Mouse (Mus musculus): Measurements from ENCODE around the gene Banp. TPM values are rescaled to one million over a fixed set of nuclear protein-coding genes. Genes with fewer than 3 reads are reported as not detected.

The Banp gene
- polyA plus RNA-seq, 1 experiment from 2014 or later: 64.6 TPM

- peak overlapping the region; percentile 55; the same call in 1 of the 2 replicates for H3K27ac ChIP-seq (replicated peaks)
- H3K4me3 ChIP-seq: no peak overlapping the region
- peaks cover 21% of the 10 kb centered on the region for H3K27me3 ChIP-seq (ENCODE audit: low read depth, poor library complexity, severe bottlenecking)
- H3K4me1 ChIP-seq: peaks cover 48% of the 10 kb centered on the region
- DNase-seq (ENCODE audit: low spot score): no peak
- H3K9me3 ChIP-seq (replicated peaks): no peaks in the 10 kb centered on the region
- WGBS: 91% methylated on average over 6 of the region's 6 CpGs
- no peaks in the 10 kb centered on the region for H3K36me3 ChIP-seq
These were observed 38.1 kb upstream of the Banp start for GRCm38 (mm10) chr8:121911400-121911799.

DNA sequence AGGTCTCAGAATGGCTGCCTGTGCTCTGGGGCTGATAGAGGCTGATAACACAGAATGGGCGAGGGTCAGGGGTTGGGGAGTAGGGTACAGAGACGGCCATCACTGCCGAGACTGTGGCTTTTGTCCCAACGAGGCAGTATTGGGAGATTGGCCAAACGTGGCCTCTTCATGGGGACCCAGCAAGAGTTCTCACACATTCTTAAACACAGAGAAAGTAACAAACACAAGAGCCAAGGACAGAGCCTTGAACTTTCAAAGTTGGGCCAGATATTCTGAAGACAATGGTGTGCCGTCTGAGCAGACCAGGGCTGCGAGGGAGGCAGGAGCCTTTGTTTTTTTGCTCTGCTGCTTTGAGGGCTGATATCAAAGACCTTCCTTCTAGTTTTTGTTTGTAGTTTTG is 37.6 kb upstream of the Banp start:
- 82% methylated on average over 7 of the region's 7 CpGs for WGBS
- DNase-seq (ENCODE audit: low spot score): no peak
- H3K27ac ChIP-seq (replicated peaks): peak overlapping the region; percentile 55; the same call in 1 of the 2 replicates
- no peaks in the 10 kb centered on the region for H3K9me3 ChIP-seq (replicated peaks)
- H3K4me3 ChIP-seq: no peak overlapping the region
- H3K36me3 ChIP-seq: no peaks in the 10 kb centered on the region
- peaks cover 42% of the 10 kb centered on the region for H3K4me1 ChIP-seq
- H3K27me3 ChIP-seq (ENCODE audit: low read depth, poor library complexity, severe bottlenecking): peaks cover 21% of the 10 kb centered on the region

DNA sequence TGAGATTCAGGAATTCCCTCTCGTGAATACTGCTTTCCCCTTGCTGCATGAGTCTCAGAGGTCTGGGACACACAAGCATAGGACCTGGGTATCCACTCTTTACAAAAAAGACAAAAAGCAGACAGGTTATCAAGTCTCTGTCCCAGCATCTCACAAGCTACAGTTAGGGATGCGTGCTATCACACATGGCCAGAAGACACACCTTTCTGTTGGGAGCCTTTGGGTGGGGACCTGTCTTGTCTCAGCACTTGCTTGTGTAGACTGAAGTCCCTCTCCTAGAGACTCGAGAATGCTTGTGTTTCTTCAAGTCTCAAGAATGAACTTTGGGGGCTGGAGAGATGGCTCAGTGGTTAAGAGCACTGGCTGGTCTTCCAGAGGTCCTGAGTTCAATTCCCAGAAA is 36.7 kb upstream of the Banp start:
- H3K27me3 ChIP-seq (ENCODE audit: low read depth, poor library complexity, severe bottlenecking): peaks cover 20% of the 10 kb centered on the region
- no peak for DNase-seq (ENCODE audit: low spot score)
- no peak overlapping the region for H3K27ac ChIP-seq (replicated peaks)
- peaks cover 36% of the 10 kb centered on the region for H3K4me1 ChIP-seq
- H3K9me3 ChIP-seq (replicated peaks): no peaks in the 10 kb centered on the region
- H3K4me3 ChIP-seq: no peak overlapping the region
- WGBS: 73% methylated on average over 3 of the region's 3 CpGs
- no peaks in the 10 kb centered on the region for H3K36me3 ChIP-seq

- DNase-seq (ENCODE audit: low spot score): no peak
- H3K9me3 ChIP-seq (replicated peaks): no peaks in the 10 kb centered on the region
- H3K4me3 ChIP-seq: no peak overlapping the region
- WGBS: 83% methylated on average over 8 of the region's 8 CpGs
- H3K27me3 ChIP-seq (ENCODE audit: low read depth, poor library complexity, severe bottlenecking): peaks cover 14% of the 10 kb centered on the region
- no peaks in the 10 kb centered on the region for H3K36me3 ChIP-seq
- no peak overlapping the region for H3K27ac ChIP-seq (replicated peaks)
- H3K4me1 ChIP-seq: peaks cover 30% of the 10 kb centered on the region
These were observed 36.2 kb upstream of the Banp start for GRCm38 (mm10) chr8:121913378-121913777.

DNA sequence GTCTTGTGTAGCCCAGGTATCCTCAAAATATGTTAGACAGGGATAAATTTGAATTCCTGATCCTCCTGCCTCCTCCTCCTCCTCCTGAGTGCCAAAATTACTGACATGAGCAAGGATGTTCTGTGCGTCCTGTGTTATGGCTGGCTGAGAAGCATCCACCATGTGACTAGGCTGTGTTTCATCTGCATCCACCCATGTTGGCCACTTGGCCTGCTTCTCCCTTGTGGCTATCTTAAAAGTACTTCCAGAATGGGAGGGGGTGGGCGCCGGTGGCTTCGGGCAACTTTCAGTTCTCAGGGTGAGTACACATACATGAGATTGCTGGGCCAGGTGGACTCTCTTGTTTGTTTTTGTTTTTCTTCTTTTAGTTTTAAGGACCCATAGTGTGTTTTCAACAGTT is 30.4 kb upstream of the Banp start:
- no peaks in the 10 kb centered on the region for H3K9me3 ChIP-seq (replicated peaks)
- no peaks in the 10 kb centered on the region for H3K27me3 ChIP-seq (ENCODE audit: low read depth, poor library complexity, severe bottlenecking)
- no peak overlapping the region for H3K4me3 ChIP-seq
- H3K27ac ChIP-seq (replicated peaks): 0 out of 2 replicates have a peak overlapping the region, but pooled peaks have one; percentile 50
- no peak for DNase-seq (ENCODE audit: low spot score)
- H3K36me3 ChIP-seq: no peaks in the 10 kb centered on the region
- peaks cover 37% of the 10 kb centered on the region for H3K4me1 ChIP-seq
- 88% methylated on average over 4 of the region's 4 CpGs for WGBS

- no peak overlapping the region; the same call in 1 of the 2 replicates for H3K27ac ChIP-seq (replicated peaks)
- no peak overlapping the region for H3K4me3 ChIP-seq
- H3K36me3 ChIP-seq: no peaks in the 10 kb centered on the region
- DNase-seq (ENCODE audit: low spot score): no peak
- WGBS: 59% methylated on average over 3 of the region's 3 CpGs
- H3K9me3 ChIP-seq (replicated peaks): no peaks in the 10 kb centered on the region
- H3K4me1 ChIP-seq: peaks cover 31% of the 10 kb centered on the region
- H3K27me3 ChIP-seq (ENCODE audit: low read depth, poor library complexity, severe bottlenecking): no peaks in the 10 kb centered on the region
These were observed 29.8 kb upstream of the Banp start for GRCm38 (mm10) chr8:121919731-121920130.

- H3K36me3 ChIP-seq: no peaks in the 10 kb centered on the region
- H3K4me1 ChIP-seq: peaks cover 28% of the 10 kb centered on the region
- no peak overlapping the region for H3K4me3 ChIP-seq
- 74% methylated on average over 8 of the region's 8 CpGs for WGBS
- DNase-seq (ENCODE audit: low spot score): no peak
- H3K9me3 ChIP-seq (replicated peaks): no peaks in the 10 kb centered on the region
- H3K27me3 ChIP-seq (ENCODE audit: low read depth, poor library complexity, severe bottlenecking): no peaks in the 10 kb centered on the region
- H3K27ac ChIP-seq (replicated peaks): peak overlapping the region; percentile 29
These were observed 28.0 kb upstream of the Banp start for GRCm38 (mm10) chr8:121921582-121921981.

GRCm38 (mm10) chr8:121922101-121922500 is 27.4 kb upstream of the Banp start:
- Histone ChIP-seq H3K36me3 (no peaks in the 10 kb centered on the region), H3K9me3 (replicated peaks) (no peaks in the 10 kb centered on the region), H3K4me1 (peaks cover 28% of the 10 kb centered on the region), H3K27me3 (ENCODE audit: low read depth, poor library complexity, severe bottlenecking) (no peaks in the 10 kb centered on the region), H3K27ac (replicated peaks) (peak overlapping the region; percentile 39; the same call in 1 of the 2 replicates), H3K4me3 (no peak overlapping the region)
- 67% methylated on average over 8 of the region's 8 CpGs for WGBS
- DNase-seq (ENCODE audit: low spot score): no peak

DNA sequence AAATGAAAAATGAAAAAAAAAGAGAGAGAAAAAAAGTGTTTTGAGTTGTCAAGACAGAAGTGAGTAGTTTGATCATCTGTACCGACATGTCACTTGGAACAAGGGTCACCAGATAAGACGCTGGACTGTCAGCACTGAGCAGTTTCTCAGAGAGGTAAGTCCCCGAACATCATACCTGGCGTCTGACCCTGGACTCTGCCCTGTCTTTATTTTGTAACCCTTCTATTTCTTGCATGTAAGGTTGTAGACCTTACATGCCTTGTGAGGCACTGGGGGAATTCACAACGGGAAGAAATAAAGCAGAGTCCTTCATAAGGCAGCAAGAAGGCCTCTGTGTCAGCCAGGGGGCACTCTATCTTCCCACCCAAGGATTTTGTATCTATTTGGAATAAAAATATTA is 24.9 kb upstream of the Banp start:
- 89% methylated on average over 5 of the region's 5 CpGs for WGBS
- H3K27ac ChIP-seq (replicated peaks): no peak overlapping the region
- no peaks in the 10 kb centered on the region for H3K27me3 ChIP-seq (ENCODE audit: low read depth, poor library complexity, severe bottlenecking)
- DNase-seq (ENCODE audit: low spot score): no peak
- no peak overlapping the region for H3K4me3 ChIP-seq
- peaks cover 22% of the 10 kb centered on the region for H3K4me1 ChIP-seq
- H3K36me3 ChIP-seq: no peaks in the 10 kb centered on the region
- no peaks in the 10 kb centered on the region for H3K9me3 ChIP-seq (replicated peaks)

DNA sequence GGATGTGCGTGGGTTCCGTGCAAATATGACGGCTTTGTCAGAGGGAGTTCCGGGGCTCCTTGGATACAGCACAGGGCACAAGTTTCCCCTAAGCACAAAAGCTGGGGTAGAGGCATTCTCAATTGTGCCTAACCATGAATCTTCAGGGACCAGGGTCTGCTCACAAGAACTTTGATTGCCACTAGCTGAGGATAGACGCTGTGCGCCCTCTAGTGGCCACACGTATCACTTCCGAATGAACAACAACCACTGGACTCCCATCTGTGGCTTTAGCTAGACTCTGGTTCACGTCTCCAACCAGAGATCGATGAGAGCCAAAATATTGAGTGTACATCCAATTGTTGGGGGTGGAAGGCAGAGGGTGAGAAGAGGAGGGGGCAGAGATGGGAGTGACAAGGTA is 23.9 kb upstream of the Banp start:
- no peak overlapping the region for H3K4me3 ChIP-seq
- DNase-seq (ENCODE audit: low spot score): peak; percentile 84
- H3K27ac ChIP-seq (replicated peaks): no peak overlapping the region
- WGBS: 33% methylated on average over 10 of the region's 10 CpGs
- H3K4me1 ChIP-seq: peaks cover 15% of the 10 kb centered on the region
- no peaks in the 10 kb centered on the region for H3K9me3 ChIP-seq (replicated peaks)
- H3K27me3 ChIP-seq (ENCODE audit: low read depth, poor library complexity, severe bottlenecking): no peaks in the 10 kb centered on the region
- H3K36me3 ChIP-seq: no peaks in the 10 kb centered on the region

GRCm38 (mm10) chr8:121926266-121926665 is 23.3 kb upstream of the Banp start:
- Histone ChIP-seq H3K9me3 (replicated peaks) (no peaks in the 10 kb centered on the region), H3K27ac (replicated peaks) (no peak overlapping the region), H3K4me1 (peaks cover 9% of the 10 kb centered on the region), H3K27me3 (ENCODE audit: low read depth, poor library complexity, severe bottlenecking) (no peaks in the 10 kb centered on the region), H3K4me3 (no peak overlapping the region), H3K36me3 (no peaks in the 10 kb centered on the region)
- no peak for DNase-seq (ENCODE audit: low spot score)
- WGBS: 68% methylated on average over 8 of the region's 8 CpGs

DNA sequence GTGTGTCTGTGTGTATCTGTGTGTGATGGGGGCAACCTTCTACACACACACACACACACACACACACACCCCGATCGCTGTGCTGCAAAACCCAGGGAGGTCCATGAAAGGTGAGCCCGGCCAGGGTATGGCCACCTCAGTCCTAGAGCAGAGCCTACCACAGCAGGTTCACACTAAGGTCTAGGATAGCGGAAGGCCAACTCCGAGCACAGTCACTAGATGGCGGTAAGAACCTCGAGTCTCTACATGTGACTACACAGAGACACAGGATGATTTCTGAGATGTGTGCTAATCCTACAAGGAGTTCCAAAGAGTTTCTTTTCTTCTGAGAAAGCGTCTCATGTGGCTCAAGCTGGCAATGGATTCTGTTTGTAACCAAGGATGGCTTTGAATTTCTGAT is 22.2 kb upstream of the Banp start:
- Histone ChIP-seq H3K9me3 (replicated peaks) (no peaks in the 10 kb centered on the region), H3K4me1 (peaks cover under 1% of the 10 kb centered on the region; the same call in 1 of the 2 replicates), H3K27me3 (ENCODE audit: low read depth, poor library complexity, severe bottlenecking) (no peaks in the 10 kb centered on the region), H3K36me3 (no peaks in the 10 kb centered on the region), H3K27ac (replicated peaks) (no peak overlapping the region), H3K4me3 (no peak overlapping the region)
- WGBS: 41% methylated on average over 7 of the region's 8 CpGs
- peak; percentile 36 for DNase-seq (ENCODE audit: low spot score)

DNA sequence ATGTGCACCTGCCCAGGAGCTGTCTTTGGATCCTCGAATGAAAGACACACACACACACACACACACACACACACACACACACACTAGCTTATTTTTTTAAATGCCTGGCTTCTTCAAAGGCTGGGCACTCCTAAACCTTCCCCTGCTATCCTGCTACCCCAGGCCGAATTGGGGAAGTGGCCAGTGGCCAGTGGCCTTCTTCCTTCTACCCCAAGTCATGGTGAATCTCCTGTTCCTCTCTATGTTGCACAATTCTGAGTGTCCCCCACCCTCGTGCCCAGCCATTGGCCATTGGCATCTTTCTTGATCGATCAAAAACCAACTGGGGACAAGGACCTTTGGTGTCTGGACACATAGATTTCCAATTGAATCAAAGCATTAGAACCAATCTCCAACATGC is 19.5 kb upstream of the Banp start:
- Histone ChIP-seq H3K36me3 (no peaks in the 10 kb centered on the region), H3K9me3 (replicated peaks) (no peaks in the 10 kb centered on the region), H3K4me3 (no peak overlapping the region), H3K27me3 (ENCODE audit: low read depth, poor library complexity, severe bottlenecking) (no peaks in the 10 kb centered on the region), H3K27ac (replicated peaks) (no peak overlapping the region), H3K4me1 (peaks cover 7% of the 10 kb centered on the region)
- no peak for DNase-seq (ENCODE audit: low spot score)
- 79% methylated on average over 4 of the region's 4 CpGs for WGBS

GRCm38 (mm10) chr8:121931571-121931970 is 18.0 kb upstream of the Banp start:
- H3K27ac ChIP-seq (replicated peaks): no peak overlapping the region
- H3K36me3 ChIP-seq: no peaks in the 10 kb centered on the region
- H3K27me3 ChIP-seq (ENCODE audit: low read depth, poor library complexity, severe bottlenecking): no peaks in the 10 kb centered on the region
- H3K9me3 ChIP-seq (replicated peaks): no peaks in the 10 kb centered on the region
- H3K4me1 ChIP-seq: peaks cover 20% of the 10 kb centered on the region
- DNase-seq (ENCODE audit: low spot score): no peak
- WGBS: 85% methylated on average over 7 of the region's 7 CpGs
- no peak overlapping the region for H3K4me3 ChIP-seq

Data from midbrain, embryonic 10.5 days (tissue).